Mouse (Mus musculus) cortical plate, adult 2 months (tissue): ENCODE measurements around the gene Marveld3. TPM values are rescaled to one million over a fixed set of nuclear protein-coding genes. Genes with fewer than 3 reads are reported as not detected.

Source experiments
- H3K27ac ChIP-seq: fragments of 200-500 bp; 2 replicates; pipeline ENCODE4 v1.5.1; 2012; ENCODE audit warnings: low read length, control low read depth, inconsistent platforms; ENCODE audit not compliant: insufficient read depth
- H3K4me1 ChIP-seq: fragments of 200-500 bp; 2 replicates; pipeline ENCODE4 v1.6.1; 2011; ENCODE audit warnings: low read length; ENCODE audit not compliant: control insufficient read depth, insufficient read depth
- H3K4me3 ChIP-seq: fragments of 200-500 bp; 2 replicates; pipeline ENCODE4 v1.5.1; 2011; ENCODE audit warnings: mild to moderate bottlenecking, low read length, control low read depth; ENCODE audit not compliant: insufficient read depth
- CTCF ChIP-seq: fragments of 200-500 bp; IDR thresholded peaks from 2 replicates; pipeline ENCODE4 v1.5.1; 2011; ENCODE audit warnings: mild to moderate bottlenecking, control low read depth, low read length; ENCODE audit not compliant: insufficient read depth; ENCODE audit errors: extremely low read depth
- POLR2A ChIP-seq: fragments of 200-500 bp; IDR thresholded peaks from 2 replicates; pipeline ENCODE4 v1.6.1; 2011; ENCODE audit warnings: mild to moderate bottlenecking, low read length, control low read depth; ENCODE audit not compliant: insufficient read depth; ENCODE audit errors: extremely low read depth
- polyA plus RNA-seq: library from polyadenylated mRNA; depleted of rRNA; stranded (reverse); fragments of >200 nt; gene quantifications from 2 replicates; pipeline ENCODE4 v1.2.3, GENCODE M21; 2012

Gene Marveld3
- polyA plus RNA-seq, 1 experiment = 0.19 TPM

- Histone ChIP-seq H3K27ac (no peak overlapping the region; the same call in 1 of the 2 replicates), H3K4me3 (peak overlapping the region; percentile 52), H3K4me1 (peaks cover 2% of the 10 kb centered on the region)
- no peak for TF ChIP-seq POLR2A
- peak; percentile 72 for TF ChIP-seq CTCF
Measured at GRCm38 (mm10) chr8:109947447-109948284, 14.3 kb downstream of the Marveld3 start.

DNA sequence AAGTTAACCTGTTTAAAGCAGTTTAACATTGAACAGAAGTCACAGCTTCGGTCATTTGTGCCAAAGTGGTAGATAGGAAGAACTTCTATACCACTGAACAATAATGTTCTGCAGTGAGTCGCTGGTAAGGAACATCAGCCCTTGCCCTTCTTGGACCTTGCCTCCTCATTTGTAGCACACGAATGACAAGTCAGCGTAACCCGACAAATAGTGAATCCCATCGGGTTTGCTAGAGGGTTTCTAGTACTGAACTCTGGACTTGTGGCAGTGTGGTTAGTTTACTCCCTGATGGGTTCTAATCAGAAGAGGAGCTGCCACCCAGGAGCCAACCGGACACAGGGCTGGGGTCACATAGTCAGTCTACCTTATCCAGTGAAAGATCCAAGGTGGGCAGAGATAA is 15.7 kb downstream of the Marveld3 start:
- H3K4me1 ChIP-seq = no peaks in the 10 kb centered on the region; the same call in 1 of the 2 replicates
- TF ChIP-seq CTCF (no peak), POLR2A (no peak)
- no peak overlapping the region for H3K27ac ChIP-seq
- H3K4me3 ChIP-seq = no peak overlapping the region

- Histone ChIP-seq H3K27ac (no peak overlapping the region), H3K4me1 (no peaks in the 10 kb centered on the region; the same call in 1 of the 2 replicates), H3K4me3 (no peak overlapping the region)
- no peak for TF ChIP-seq CTCF
- TF ChIP-seq POLR2A = no peak
Measured at GRCm38 (mm10) chr8:109945694-109946093, 16.3 kb downstream of the Marveld3 start.

DNA sequence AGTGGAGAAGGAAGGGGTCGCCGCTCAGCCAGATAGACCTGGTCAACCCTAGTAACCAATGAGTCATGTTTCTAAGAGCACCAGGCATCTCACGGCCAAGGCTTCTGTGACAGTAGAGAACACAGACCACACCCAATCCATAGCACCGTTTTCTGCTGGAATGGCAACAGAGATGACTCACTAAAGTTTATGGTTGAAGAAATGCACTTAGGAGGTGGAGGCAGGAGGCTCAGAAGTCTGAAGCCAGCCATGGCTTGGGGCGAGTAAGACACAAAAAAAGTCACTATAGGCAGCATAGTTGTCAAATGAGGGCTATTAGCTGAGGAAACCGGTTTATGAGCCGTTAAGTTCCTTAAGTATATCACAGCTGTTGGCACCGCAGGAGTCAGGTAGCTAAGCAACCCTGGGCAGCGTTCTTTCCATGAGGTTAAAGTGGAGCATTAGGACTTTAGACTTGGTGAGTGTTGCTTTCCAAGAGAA is 16.8 kb downstream of the Marveld3 start:
- Histone ChIP-seq H3K4me3 (no peak overlapping the region), H3K27ac (no peak overlapping the region), H3K4me1 (no peaks in the 10 kb centered on the region)
- no peak for TF ChIP-seq POLR2A
- TF ChIP-seq CTCF = no peak

DNA sequence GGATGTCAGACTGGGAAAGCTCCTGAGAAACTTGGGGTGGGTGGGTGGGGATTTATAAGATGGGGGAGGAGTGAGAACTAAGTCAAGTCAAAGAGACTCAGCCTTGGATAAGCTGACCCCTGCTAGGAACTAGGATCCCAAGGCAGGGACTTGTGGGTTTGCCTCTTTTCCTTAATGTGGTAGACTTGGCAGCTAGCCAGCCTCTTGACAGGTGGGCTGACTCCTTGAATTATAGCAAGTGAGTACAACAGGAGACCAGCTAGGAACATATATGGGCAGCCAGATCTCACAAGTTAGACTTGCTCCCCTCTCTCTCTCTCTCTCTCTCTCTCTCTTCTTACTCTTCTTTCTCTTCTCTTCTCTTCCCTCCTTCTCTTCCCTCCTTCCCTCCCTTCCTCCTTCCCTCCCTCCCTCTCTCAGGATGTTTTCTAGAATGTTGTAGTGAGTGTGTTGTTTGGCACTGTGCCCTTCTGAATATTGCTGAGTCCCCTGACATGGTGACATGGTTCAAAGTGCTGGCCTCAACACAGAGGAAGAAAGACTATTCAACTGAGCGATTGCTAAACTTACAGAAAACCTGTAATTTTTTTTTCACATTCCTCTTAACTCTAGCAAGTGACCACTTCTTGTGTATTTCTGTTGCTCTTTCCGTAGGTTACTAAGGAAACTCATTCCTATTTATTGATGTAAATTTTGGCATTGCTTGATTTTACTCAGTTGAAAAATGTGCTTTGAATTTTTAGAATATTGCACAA is 20.2 kb downstream of the Marveld3 start:
- Histone ChIP-seq H3K4me1 (no peaks in the 10 kb centered on the region), H3K27ac (no peak overlapping the region), H3K4me3 (no peak overlapping the region)
- TF ChIP-seq CTCF = no peak
- TF ChIP-seq POLR2A = no peak

GRCm38 (mm10) chr8:109920406-109921390 is 41.3 kb downstream of the Marveld3 start:
- no peaks in the 10 kb centered on the region; the same call in 1 of the 2 replicates for H3K4me1 ChIP-seq
- TF ChIP-seq POLR2A = no peak
- TF ChIP-seq CTCF = no peak
- H3K4me3 ChIP-seq = no peak overlapping the region
- H3K27ac ChIP-seq = no peak overlapping the region

- H3K4me3 ChIP-seq = no peak overlapping the region
- TF ChIP-seq CTCF (peak; percentile 68), POLR2A (no peak)
- no peaks in the 10 kb centered on the region; the same call in 1 of the 2 replicates for H3K4me1 ChIP-seq
- H3K27ac ChIP-seq = no peak overlapping the region
Measured at GRCm38 (mm10) chr8:109917277-109917676, 44.7 kb downstream of the Marveld3 start.

- TF ChIP-seq POLR2A = no peak
- no peak for TF ChIP-seq CTCF
- Histone ChIP-seq H3K27ac (no peak overlapping the region), H3K4me1 (peaks cover 11% of the 10 kb centered on the region), H3K4me3 (no peak overlapping the region)
Measured at GRCm38 (mm10) chr8:109907376-109907775, 54.6 kb downstream of the Marveld3 start.
